Mouse (Mus musculus): ENCODE results near the gene Imp4.

DNA sequence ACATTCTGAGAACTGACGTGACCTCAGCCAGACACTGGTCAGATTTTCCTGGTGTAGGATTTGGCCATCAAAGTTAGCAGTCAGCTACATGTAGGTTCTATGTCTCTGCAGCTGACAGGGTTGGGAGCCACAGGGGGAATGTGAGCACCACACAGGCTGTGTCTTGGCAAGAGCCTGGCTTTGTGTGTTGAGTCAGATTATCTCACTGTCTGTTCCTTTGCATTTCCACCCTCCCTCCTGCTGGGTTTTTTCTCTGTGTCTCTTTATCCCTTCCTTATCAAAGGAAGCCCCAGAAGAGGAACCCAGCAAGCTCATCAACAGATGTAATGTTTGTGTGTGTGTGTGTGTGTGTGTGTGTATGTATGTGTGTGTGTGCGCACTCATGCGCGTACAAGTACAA, 43.3 kb upstream of the Imp4 start:
- TF ChIP-seq CTCF (IDR thresholded peaks at IDR 0.05; ENCODE audit: insufficient read depth, low read length) (no peak), POLR2A (IDR thresholded peaks at IDR 0.05; ENCODE audit: borderline replicate concordance, extremely low read depth, low read depth, low read length) (no peak)
